Mouse (Mus musculus) stomach, embryonic 14.5 days (tissue): ENCODE results near the gene Syne1. TPM values are rescaled to one million over a fixed set of nuclear protein-coding genes. Genes with fewer than 3 reads are reported as not detected.

Experiments
- ATAC-seq: fragments of 200-750 bp; cut with Nextera tagmentation; 2 replicates; pipeline ENCODE4 v1.8.0; 2017; ENCODE audit warnings: low read depth, moderate TSS enrichment; ENCODE audit not compliant: insufficient number of reproducible peaks, insufficient read depth, low FRiP score
- H3K27ac ChIP-seq: fragments of 300-500 bp; sonication (generic); 2 replicates; pipeline ENCODE4 v1.5.1; 2014; ENCODE audit warnings: mild to moderate bottlenecking, low read length, moderate library complexity, mixed read lengths
- H3K27me3 ChIP-seq: fragments of 300-500 bp; sonication (generic); 2 replicates; pipeline ENCODE4 v1.6.1; 2014; ENCODE audit warnings: low read length, control low read depth, mixed read lengths; ENCODE audit not compliant: control insufficient read depth, insufficient read depth
- H3K36me3 ChIP-seq: fragments of 300-500 bp; sonication (generic); 2 replicates; pipeline ENCODE4 v1.6.1; 2014; ENCODE audit warnings: mild to moderate bottlenecking, control low read depth, low read length, moderate library complexity, mixed read lengths; ENCODE audit not compliant: control insufficient read depth, insufficient read depth
- H3K4me1 ChIP-seq: fragments of 300-500 bp; sonication (generic); 2 replicates; pipeline ENCODE4 v1.6.1; 2014; ENCODE audit warnings: low read length, control low read depth, mixed read lengths; ENCODE audit not compliant: control insufficient read depth, insufficient read depth
- H3K4me2 ChIP-seq: fragments of 300-500 bp; sonication (generic); replicated peaks from 2 replicates; pipeline ENCODE4 v1.6.1; 2014; ENCODE audit warnings: low read depth, low read length, control low read depth
- H3K4me3 ChIP-seq: fragments of 300-500 bp; sonication (generic); 2 replicates; pipeline ENCODE4 v1.5.1; 2014; ENCODE audit warnings: low read depth, low read length, control low read depth
- H3K9ac ChIP-seq: fragments of 300-500 bp; sonication (generic); replicated peaks from 2 replicates; pipeline ENCODE4 v1.6.1; 2014; ENCODE audit warnings: low read depth, mild to moderate bottlenecking, control low read depth, low read length, moderate library complexity, mixed read lengths
- H3K9me3 ChIP-seq: fragments of 300-500 bp; sonication (generic); 2 replicates; pipeline ENCODE4 v1.6.1; 2016; ENCODE audit warnings: low read depth, low read length, control low read depth; ENCODE audit not compliant: control insufficient read depth
- WGBS: fragments of 180-500 bp; shearing (Covaris S2); extraction: QIAGEN DNeasy Blood & Tissue Kit; methylation state at CpG from one replicate; pipeline ENCODE4 v1.1.7; 2014; 5-methylcytosine and 5-hydroxymethylcytosine counted together
- polyA plus RNA-seq: library from polyadenylated mRNA; unstranded; fragments of >200 nt; fragmentation: Nextera tagmentation; extraction: Ambion mirVana; gene quantifications from 2 replicates; pipeline ENCODE4 v1.2.1, GENCODE M21; 2014

The Syne1 gene
- polyA plus RNA-seq, 1 experiment from 2014 or later = 19.9 TPM

DNA sequence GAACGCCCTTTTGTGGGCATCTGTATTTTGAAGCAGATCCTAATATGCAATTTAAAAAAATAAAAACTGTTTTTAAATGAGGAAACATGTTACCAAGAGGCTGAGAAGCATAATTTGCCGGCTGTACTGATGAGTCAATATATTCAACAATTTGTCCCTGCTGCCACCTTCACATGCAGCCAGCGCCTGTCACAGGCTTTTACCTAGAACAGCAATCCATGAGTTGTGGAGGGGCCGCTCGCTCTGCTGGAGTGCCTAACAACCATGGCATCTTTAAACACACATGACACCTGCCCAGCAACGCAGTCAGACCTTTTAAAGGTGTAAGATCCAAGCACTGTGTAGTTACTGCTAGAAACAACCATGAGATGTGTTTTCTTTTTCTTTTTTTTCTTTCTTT is 183.0 kb downstream of the Syne1 start:
- peak overlapping the region; percentile 27; the same call in 1 of the 2 replicates for H3K4me2 ChIP-seq

DNA sequence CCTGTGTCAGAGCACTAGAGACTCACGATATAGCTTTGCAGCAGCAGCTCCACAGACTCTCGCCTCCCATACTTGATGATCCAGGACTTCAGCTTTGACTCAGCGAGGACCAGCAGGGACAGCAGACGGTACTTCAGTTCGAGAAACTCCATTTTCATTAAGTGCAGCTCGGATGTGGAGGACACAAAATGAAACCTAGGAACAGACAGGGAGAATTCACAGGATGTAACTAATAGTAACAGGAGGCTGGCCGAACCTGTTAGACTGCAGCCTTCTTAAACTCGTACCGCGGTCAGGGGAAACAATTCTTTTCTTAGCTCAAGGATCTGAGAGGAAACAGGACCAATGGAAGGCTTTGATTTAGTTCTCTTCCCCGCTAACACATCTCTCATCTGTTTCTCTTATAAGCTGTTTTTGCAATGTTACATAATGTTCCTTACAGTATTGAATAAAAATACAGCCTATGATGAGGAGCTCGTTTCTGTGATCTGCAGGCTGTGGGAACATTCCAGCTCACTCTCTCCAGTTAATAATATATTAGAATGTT is 183.7 kb downstream of the Syne1 start:
- H3K27me3 ChIP-seq = no peaks in the 10 kb centered on the region
- H3K27ac ChIP-seq = no peak overlapping the region
- 57% methylated on average over 12 of the region's 12 CpGs for WGBS
- no peaks in the 10 kb centered on the region for H3K9me3 ChIP-seq
- no peaks in the 10 kb centered on the region for H3K36me3 ChIP-seq
- ATAC-seq = no peak
- H3K4me3 ChIP-seq = peak overlapping the region; percentile 13; the same call in 1 of the 2 replicates
- H3K4me1 ChIP-seq = no peaks in the 10 kb centered on the region
- peak overlapping the region; percentile 27 for H3K4me2 ChIP-seq
- no peak overlapping the region for H3K9ac ChIP-seq

More for the DNA sequence above, 183.0 kb downstream of the Syne1 start:
- Histone ChIP-seq H3K27me3 (no peaks in the 10 kb centered on the region), H3K4me3 (no peak overlapping the region), H3K36me3 (no peaks in the 10 kb centered on the region), H3K9ac (no peak overlapping the region), H3K27ac (no peak overlapping the region), H3K4me1 (no peaks in the 10 kb centered on the region), H3K9me3 (no peaks in the 10 kb centered on the region)
- 67% methylated on average over 6 of the region's 6 CpGs for WGBS
- 0 out of 2 replicates have a peak, but pooled peaks have one; percentile 61 for ATAC-seq

DNA sequence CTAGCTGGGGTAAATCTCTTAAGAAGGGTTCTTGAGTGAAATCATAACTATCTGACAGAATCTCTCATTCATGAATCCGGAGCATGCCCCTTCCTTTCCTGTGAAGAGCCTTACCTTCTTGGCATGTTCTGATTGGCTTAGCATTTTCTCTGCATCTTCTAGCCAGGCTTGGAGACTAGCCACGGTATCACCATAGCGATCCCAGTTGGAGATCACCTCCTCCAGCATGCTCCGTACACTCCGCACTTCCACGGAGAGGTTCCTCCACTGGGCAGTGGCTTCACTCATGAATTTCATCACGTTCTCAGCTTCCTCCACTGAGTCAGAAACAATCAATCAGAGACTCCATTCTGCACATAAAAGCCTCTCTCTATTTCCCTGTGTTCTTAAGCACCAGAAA is 190.7 kb downstream of the Syne1 start:
- Histone ChIP-seq H3K27me3 (no peaks in the 10 kb centered on the region), H3K27ac (no peak overlapping the region), H3K36me3 (no peaks in the 10 kb centered on the region), H3K4me1 (no peaks in the 10 kb centered on the region), H3K9me3 (no peaks in the 10 kb centered on the region), H3K9ac (no peak overlapping the region), H3K4me3 (no peak overlapping the region), H3K4me2 (no peak overlapping the region)
- ATAC-seq = no peak
- WGBS = 55% methylated on average over 7 of the region's 7 CpGs

DNA sequence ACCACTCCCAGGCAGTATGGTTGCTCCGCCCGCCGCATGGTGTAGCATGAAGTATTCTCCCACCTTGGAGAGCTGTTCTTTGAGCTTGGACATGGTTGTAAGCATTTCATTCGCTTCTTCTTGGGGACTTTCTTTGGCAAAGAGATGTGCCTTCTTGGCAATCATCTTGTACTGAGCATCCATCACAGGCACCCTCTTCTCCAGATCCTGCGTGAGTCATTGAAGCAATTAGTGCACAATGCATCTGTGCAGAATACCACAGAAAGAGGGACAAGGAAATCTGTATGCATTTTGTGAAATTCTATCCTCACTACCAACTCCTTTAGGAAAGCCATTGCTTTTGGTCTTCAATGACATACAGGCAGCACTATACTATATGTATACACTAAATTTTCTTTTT is 194.7 kb downstream of the Syne1 start:
- Histone ChIP-seq H3K4me2 (no peak overlapping the region), H3K9ac (no peak overlapping the region), H3K9me3 (no peaks in the 10 kb centered on the region), H3K36me3 (no peaks in the 10 kb centered on the region), H3K27ac (no peak overlapping the region), H3K4me3 (no peak overlapping the region), H3K27me3 (no peaks in the 10 kb centered on the region), H3K4me1 (no peaks in the 10 kb centered on the region)
- no peak for ATAC-seq
- WGBS = 85% methylated on average over 5 of the region's 5 CpGs

DNA sequence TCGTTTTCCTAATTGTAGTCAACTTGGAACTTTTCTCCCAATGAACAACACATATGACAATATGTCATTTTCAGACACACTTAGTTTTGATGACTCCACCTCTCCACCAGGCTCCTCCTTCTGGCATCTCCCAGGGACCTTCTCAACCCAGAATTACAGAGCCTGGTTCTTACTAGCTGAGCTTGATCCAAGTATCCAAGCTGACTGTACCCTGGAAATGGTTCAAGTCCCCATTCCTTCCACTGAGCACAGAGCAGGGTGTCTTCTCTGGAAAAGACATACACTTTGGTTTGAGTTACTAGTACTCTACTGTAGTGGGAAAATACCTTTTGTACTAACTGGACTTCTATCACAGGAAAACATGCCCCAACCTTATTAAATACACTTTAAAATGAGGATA is 197.9 kb downstream of the Syne1 start:
- no peak overlapping the region for H3K27ac ChIP-seq
- no peaks in the 10 kb centered on the region for H3K36me3 ChIP-seq
- H3K9me3 ChIP-seq = no peaks in the 10 kb centered on the region
- 94% methylated on average over 1 of the region's 1 CpGs for WGBS
- H3K4me3 ChIP-seq = no peak overlapping the region
- H3K4me1 ChIP-seq = no peaks in the 10 kb centered on the region
- H3K4me2 ChIP-seq = no peak overlapping the region
- H3K27me3 ChIP-seq = no peaks in the 10 kb centered on the region
- H3K9ac ChIP-seq = no peak overlapping the region
- ATAC-seq = no peak

DNA sequence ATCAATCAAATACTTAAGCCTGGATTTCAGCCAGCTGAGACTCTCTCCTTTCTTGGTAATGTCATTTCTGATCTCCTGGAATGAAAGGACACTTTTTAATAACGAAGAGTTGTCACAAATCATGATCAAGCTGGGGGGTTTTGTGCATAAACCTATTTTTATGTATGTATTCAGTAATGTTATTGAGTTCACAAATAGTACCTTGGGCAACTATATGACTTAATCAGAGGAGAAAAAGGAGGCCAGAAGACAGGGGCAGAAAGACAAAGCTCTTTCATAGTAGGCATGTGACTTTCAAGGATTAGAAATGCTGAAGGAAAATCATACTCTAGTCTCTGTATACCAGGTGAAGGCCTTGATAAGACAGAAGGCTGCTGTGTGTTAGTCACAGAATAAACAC is 204.4 kb downstream of the Syne1 start:
- no peaks in the 10 kb centered on the region for H3K4me1 ChIP-seq
- no peak overlapping the region for H3K27ac ChIP-seq
- no peak overlapping the region for H3K9ac ChIP-seq
- no peaks in the 10 kb centered on the region for H3K27me3 ChIP-seq
- no peak overlapping the region for H3K4me3 ChIP-seq
- no peak for ATAC-seq
- no peaks in the 10 kb centered on the region for H3K9me3 ChIP-seq
- no peaks in the 10 kb centered on the region for H3K36me3 ChIP-seq
- H3K4me2 ChIP-seq = no peak overlapping the region
- 60% methylated on average over 1 of the region's 1 CpGs for WGBS

DNA sequence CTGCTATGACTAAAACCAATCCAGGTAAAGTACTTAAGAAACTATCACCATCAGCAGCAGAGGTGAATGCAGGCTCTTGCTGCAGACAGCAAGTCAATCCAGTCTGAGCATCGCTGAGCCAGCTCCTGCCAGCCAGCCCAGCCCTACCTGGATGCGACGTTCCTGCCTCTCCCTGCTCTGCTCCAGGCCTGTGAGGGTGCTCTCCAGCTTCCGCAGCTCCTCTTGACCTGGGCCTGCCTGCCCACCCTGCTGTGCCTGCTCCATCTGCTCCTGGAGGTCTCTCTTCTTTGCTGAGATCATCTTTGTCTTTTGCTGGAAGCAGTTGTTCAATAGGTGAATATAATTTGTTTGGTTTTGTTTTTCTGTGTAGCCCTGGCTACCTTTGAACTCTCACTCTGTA is 208.1 kb downstream of the Syne1 start:
- H3K4me2 ChIP-seq = no peak overlapping the region
- H3K36me3 ChIP-seq = no peaks in the 10 kb centered on the region
- H3K9ac ChIP-seq = no peak overlapping the region
- H3K4me1 ChIP-seq = no peaks in the 10 kb centered on the region
- H3K4me3 ChIP-seq = no peak overlapping the region
- H3K27me3 ChIP-seq = no peaks in the 10 kb centered on the region
- WGBS = 48% methylated on average over 4 of the region's 4 CpGs
- no peak for ATAC-seq
- no peaks in the 10 kb centered on the region for H3K9me3 ChIP-seq
- H3K27ac ChIP-seq = no peak overlapping the region

DNA sequence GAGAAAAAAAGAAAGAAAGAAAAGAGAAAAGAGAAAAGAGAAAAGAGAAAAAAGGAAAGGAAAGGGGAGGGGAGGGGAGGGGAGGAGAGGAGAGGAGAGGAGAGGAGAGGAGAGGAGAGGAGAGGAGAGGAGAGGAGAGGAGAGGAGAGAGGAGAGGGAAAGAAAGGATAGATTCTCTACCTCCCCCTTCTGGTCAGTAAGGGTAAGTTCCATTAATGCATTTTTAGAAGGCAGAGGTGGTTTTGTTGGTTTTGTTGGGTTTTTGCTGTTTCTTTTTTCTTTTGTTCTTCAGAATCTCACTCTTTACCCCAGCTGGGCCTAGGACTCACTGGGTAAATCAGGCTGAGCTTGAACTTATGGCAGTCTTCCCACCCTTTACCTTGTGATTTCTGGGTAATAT is 214.9 kb downstream of the Syne1 start:
- no peak overlapping the region for H3K27ac ChIP-seq
- H3K9ac ChIP-seq = no peak overlapping the region
- no peak overlapping the region for H3K4me3 ChIP-seq
- no peak for ATAC-seq
- no peak overlapping the region for H3K4me2 ChIP-seq
- H3K27me3 ChIP-seq = no peaks in the 10 kb centered on the region
- H3K9me3 ChIP-seq = no peaks in the 10 kb centered on the region
- H3K4me1 ChIP-seq = no peaks in the 10 kb centered on the region
- H3K36me3 ChIP-seq = no peaks in the 10 kb centered on the region

DNA sequence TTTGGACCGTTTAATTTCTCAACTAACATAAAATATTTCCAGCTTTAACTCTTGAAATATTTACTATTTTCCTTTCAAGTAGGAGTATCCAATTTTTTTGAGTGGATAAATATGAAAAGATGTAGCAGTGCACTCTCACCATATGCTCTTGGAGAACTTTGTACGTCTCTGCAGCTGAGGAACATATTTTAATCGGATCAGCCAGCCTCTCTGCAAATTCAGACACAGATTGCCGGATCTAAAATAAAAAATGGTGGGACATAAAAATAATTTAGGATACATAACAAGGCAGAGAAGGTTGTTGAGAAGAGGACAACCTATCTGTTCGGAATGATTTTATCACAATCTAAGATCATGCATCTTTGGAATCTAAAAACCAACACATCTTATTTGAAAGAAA is 218.5 kb downstream of the Syne1 start:
- ATAC-seq = no peak
- H3K27me3 ChIP-seq = no peaks in the 10 kb centered on the region
- H3K4me2 ChIP-seq = no peak overlapping the region
- H3K9ac ChIP-seq = no peak overlapping the region
- H3K36me3 ChIP-seq = no peaks in the 10 kb centered on the region
- 92% methylated on average over 5 of the region's 5 CpGs for WGBS
- no peak overlapping the region for H3K4me3 ChIP-seq
- H3K27ac ChIP-seq = no peak overlapping the region
- no peaks in the 10 kb centered on the region for H3K9me3 ChIP-seq
- no peaks in the 10 kb centered on the region for H3K4me1 ChIP-seq
